Mouse (Mus musculus): ENCODE results near the gene Lix1l. TPM values are rescaled to one million over a fixed set of nuclear protein-coding genes. Genes with fewer than 3 reads are reported as not detected.

Gene Lix1l
- polyA plus RNA-seq, 1 experiment from 2014 or later: 6.9 TPM

- Histone ChIP-seq H3K27me3 (ENCODE audit: insufficient read depth, low read length) (peaks cover 28% of the 10 kb centered on the region), H3K36me3 (ENCODE audit: insufficient read depth, low read length) (no peaks in the 10 kb centered on the region), H3K4me3 (ENCODE audit: low read length) (peak overlapping the region; percentile 53), H3K9me3 (ENCODE audit: low read length) (no peaks in the 10 kb centered on the region), H3K4me1 (ENCODE audit: insufficient read depth, low read length) (peaks cover 33% of the 10 kb centered on the region), H3K4me2 (replicated peaks; ENCODE audit: low read depth, low read length) (peak overlapping the region; percentile 69), H3K9ac (replicated peaks; ENCODE audit: low read length) (peak overlapping the region; percentile 63), H3K27ac (ENCODE audit: low read length) (no peak overlapping the region)
- ATAC-seq (ENCODE audit: low FRiP score, low TSS enrichment): no peak
- WGBS: 4% methylated on average over 9 of the region's 12 CpGs
These were observed 4.1 kb upstream of the Lix1l start for GRCm38 (mm10) chr3:96596855-96597254.

- Histone ChIP-seq H3K9ac (replicated peaks; ENCODE audit: low read length) (peak overlapping the region; percentile 63), H3K36me3 (ENCODE audit: insufficient read depth, low read length) (no peaks in the 10 kb centered on the region), H3K27ac (ENCODE audit: low read length) (peak overlapping the region; percentile 64; the same call in 1 of the 2 replicates), H3K4me2 (replicated peaks; ENCODE audit: low read depth, low read length) (peak overlapping the region; percentile 69), H3K4me3 (ENCODE audit: low read length) (peak overlapping the region; percentile 53), H3K27me3 (ENCODE audit: insufficient read depth, low read length) (peaks cover 28% of the 10 kb centered on the region), H3K9me3 (ENCODE audit: low read length) (no peaks in the 10 kb centered on the region), H3K4me1 (ENCODE audit: insufficient read depth, low read length) (peaks cover 35% of the 10 kb centered on the region)
- 0% methylated on average over 40 of the region's 40 CpGs for WGBS
- no peak for ATAC-seq (ENCODE audit: low FRiP score, low TSS enrichment)
These were observed 3.5 kb upstream of the Lix1l start for GRCm38 (mm10) chr3:96597435-96597891.

- peak overlapping the region; percentile 63 for H3K9ac ChIP-seq (replicated peaks; ENCODE audit: low read length)
- ATAC-seq (ENCODE audit: low FRiP score, low TSS enrichment): no peak
- H3K9me3 ChIP-seq (ENCODE audit: low read length): no peaks in the 10 kb centered on the region
- peaks cover 45% of the 10 kb centered on the region for H3K4me1 ChIP-seq (ENCODE audit: insufficient read depth, low read length)
- peak overlapping the region; percentile 53 for H3K4me3 ChIP-seq (ENCODE audit: low read length)
- no peaks in the 10 kb centered on the region for H3K36me3 ChIP-seq (ENCODE audit: insufficient read depth, low read length)
- peaks cover 28% of the 10 kb centered on the region for H3K27me3 ChIP-seq (ENCODE audit: insufficient read depth, low read length)
- WGBS: 2% methylated on average over 54 of the region's 54 CpGs
- H3K4me2 ChIP-seq (replicated peaks; ENCODE audit: low read depth, low read length): peak overlapping the region; percentile 69
- peak overlapping the region; percentile 64; the same call in 1 of the 2 replicates for H3K27ac ChIP-seq (ENCODE audit: low read length)
These were observed 2.5 kb upstream of the Lix1l start for GRCm38 (mm10) chr3:96598156-96599068.

- Histone ChIP-seq H3K27me3 (ENCODE audit: insufficient read depth, low read length) (peaks cover 28% of the 10 kb centered on the region), H3K4me3 (ENCODE audit: low read length) (peak overlapping the region; percentile 53), H3K4me1 (ENCODE audit: insufficient read depth, low read length) (peaks cover 45% of the 10 kb centered on the region), H3K36me3 (ENCODE audit: insufficient read depth, low read length) (no peaks in the 10 kb centered on the region), H3K9ac (replicated peaks; ENCODE audit: low read length) (no peak overlapping the region; the same call in 1 of the 2 replicates), H3K9me3 (ENCODE audit: low read length) (no peaks in the 10 kb centered on the region), H3K27ac (ENCODE audit: low read length) (no peak overlapping the region), H3K4me2 (replicated peaks; ENCODE audit: low read depth, low read length) (peak overlapping the region; percentile 69; the same call in 1 of the 2 replicates)
- WGBS: 56% methylated on average over 8 of the region's 8 CpGs
- no peak for ATAC-seq (ENCODE audit: low FRiP score, low TSS enrichment)
These were observed 1.9 kb upstream of the Lix1l start for GRCm38 (mm10) chr3:96599069-96599393.

GRCm38 (mm10) chr3:96599411-96599810 lies 1.5 kb upstream of the Lix1l start:
- no peaks in the 10 kb centered on the region for H3K9me3 ChIP-seq (ENCODE audit: low read length)
- WGBS: 79% methylated on average over 3 of the region's 3 CpGs
- no peak overlapping the region for H3K4me2 ChIP-seq (replicated peaks; ENCODE audit: low read depth, low read length)
- no peak overlapping the region for H3K27ac ChIP-seq (ENCODE audit: low read length)
- H3K4me3 ChIP-seq (ENCODE audit: low read length): no peak overlapping the region
- no peaks in the 10 kb centered on the region for H3K36me3 ChIP-seq (ENCODE audit: insufficient read depth, low read length)
- peaks cover 45% of the 10 kb centered on the region for H3K4me1 ChIP-seq (ENCODE audit: insufficient read depth, low read length)
- no peak for ATAC-seq (ENCODE audit: low FRiP score, low TSS enrichment)
- no peak overlapping the region for H3K9ac ChIP-seq (replicated peaks; ENCODE audit: low read length)
- H3K27me3 ChIP-seq (ENCODE audit: insufficient read depth, low read length): peaks cover 28% of the 10 kb centered on the region

GRCm38 (mm10) chr3:96601251-96601787 lies 370 bp downstream of the Lix1l start:
- Histone ChIP-seq H3K36me3 (ENCODE audit: insufficient read depth, low read length) (no peaks in the 10 kb centered on the region), H3K27me3 (ENCODE audit: insufficient read depth, low read length) (peaks cover 15% of the 10 kb centered on the region), H3K9me3 (ENCODE audit: low read length) (no peaks in the 10 kb centered on the region), H3K4me3 (ENCODE audit: low read length) (peak overlapping the region; percentile 71), H3K4me1 (ENCODE audit: insufficient read depth, low read length) (peaks cover 39% of the 10 kb centered on the region), H3K27ac (ENCODE audit: low read length) (peak overlapping the region; percentile 94), H3K9ac (replicated peaks; ENCODE audit: low read length) (peak overlapping the region; percentile 81), H3K4me2 (replicated peaks; ENCODE audit: low read depth, low read length) (peak overlapping the region; percentile 73)
- WGBS: 1% methylated on average over 33 of the region's 40 CpGs
- ATAC-seq (ENCODE audit: low FRiP score, low TSS enrichment): peak; percentile 56

GRCm38 (mm10) chr3:96601941-96602703 lies 1.2 kb downstream of the Lix1l start:
- Histone ChIP-seq H3K9ac (replicated peaks; ENCODE audit: low read length) (peak overlapping the region; percentile 81), H3K4me1 (ENCODE audit: insufficient read depth, low read length) (peaks cover 31% of the 10 kb centered on the region), H3K36me3 (ENCODE audit: insufficient read depth, low read length) (no peaks in the 10 kb centered on the region), H3K27me3 (ENCODE audit: insufficient read depth, low read length) (peaks cover 10% of the 10 kb centered on the region), H3K27ac (ENCODE audit: low read length) (peak overlapping the region; percentile 94), H3K4me3 (ENCODE audit: low read length) (peak overlapping the region; percentile 71), H3K4me2 (replicated peaks; ENCODE audit: low read depth, low read length) (peak overlapping the region; percentile 73), H3K9me3 (ENCODE audit: low read length) (no peaks in the 10 kb centered on the region)
- ATAC-seq (ENCODE audit: low FRiP score, low TSS enrichment): no peak
- WGBS: 21% methylated on average over 10 of the region's 10 CpGs

- peaks cover 10% of the 10 kb centered on the region for H3K27me3 ChIP-seq (ENCODE audit: insufficient read depth, low read length)
- H3K27ac ChIP-seq (ENCODE audit: low read length): peak overlapping the region; percentile 94
- H3K4me2 ChIP-seq (replicated peaks; ENCODE audit: low read depth, low read length): peak overlapping the region; percentile 73
- no peaks in the 10 kb centered on the region for H3K9me3 ChIP-seq (ENCODE audit: low read length)
- H3K4me3 ChIP-seq (ENCODE audit: low read length): peak overlapping the region; percentile 71
- 14% methylated on average over 5 of the region's 5 CpGs for WGBS
- no peaks in the 10 kb centered on the region for H3K36me3 ChIP-seq (ENCODE audit: insufficient read depth, low read length)
- peak overlapping the region; percentile 81 for H3K9ac ChIP-seq (replicated peaks; ENCODE audit: low read length)
- peaks cover 27% of the 10 kb centered on the region for H3K4me1 ChIP-seq (ENCODE audit: insufficient read depth, low read length)
- no peak for ATAC-seq (ENCODE audit: low FRiP score, low TSS enrichment)
These were observed 1.7 kb downstream of the Lix1l start for GRCm38 (mm10) chr3:96602704-96603084.

- 55% methylated on average over 5 of the region's 5 CpGs for WGBS
- H3K27me3 ChIP-seq (ENCODE audit: insufficient read depth, low read length): peaks cover 10% of the 10 kb centered on the region
- H3K4me3 ChIP-seq (ENCODE audit: low read length): peak overlapping the region; percentile 71
- no peaks in the 10 kb centered on the region for H3K9me3 ChIP-seq (ENCODE audit: low read length)
- H3K27ac ChIP-seq (ENCODE audit: low read length): peak overlapping the region; percentile 94
- ATAC-seq (ENCODE audit: low FRiP score, low TSS enrichment): no peak
- H3K4me1 ChIP-seq (ENCODE audit: insufficient read depth, low read length): peaks cover 21% of the 10 kb centered on the region
- peak overlapping the region; percentile 73 for H3K4me2 ChIP-seq (replicated peaks; ENCODE audit: low read depth, low read length)
- H3K9ac ChIP-seq (replicated peaks; ENCODE audit: low read length): peak overlapping the region; percentile 81
- H3K36me3 ChIP-seq (ENCODE audit: insufficient read depth, low read length): no peaks in the 10 kb centered on the region
These were observed 2.4 kb downstream of the Lix1l start for GRCm38 (mm10) chr3:96603311-96603710.

Data from kidney, embryonic 16.5 days (tissue).